Mouse (Mus musculus) lung, adult 2 months (tissue): ENCODE data around the gene Pkn1. TPM values are rescaled to one million over a fixed set of nuclear protein-coding genes. Genes with fewer than 3 reads are reported as not detected.

Experiments used
- DNase-seq: peaks from one replicate; pipeline ENCODE4 v3.0.0; 2022
- H3K4me1 ChIP-seq: fragments of 200-500 bp; 2 replicates; pipeline ENCODE4 v1.6.1; 2011; ENCODE audit warnings: low read length; ENCODE audit not compliant: control insufficient read depth, insufficient read depth
- H3K4me3 ChIP-seq: fragments of 200-500 bp; replicated peaks from 2 replicates; pipeline ENCODE3; 2011; ENCODE audit warnings: low read depth, mild to moderate bottlenecking, control low read depth, low read length; ENCODE audit errors: extremely low read depth
- CTCF ChIP-seq: fragments of 200-500 bp; IDR thresholded peaks from 2 replicates; pipeline ENCODE4 v1.5.1; 2011; ENCODE audit warnings: mild to moderate bottlenecking, low read length, control low read depth; ENCODE audit not compliant: insufficient read depth
- POLR2A ChIP-seq: fragments of 200-500 bp; IDR thresholded peaks from 2 replicates; pipeline ENCODE4 v1.6.1; 2011; ENCODE audit warnings: low read depth, mild to moderate bottlenecking, control low read depth, low read length, borderline replicate concordance; ENCODE audit errors: extremely low read depth
- WGBS: fragments of 180-500 bp; shearing (Covaris S2); methylation state at CpG from one replicate; pipeline ENCODE4 v1.1.7; 2018; 5-methylcytosine and 5-hydroxymethylcytosine counted together
- polyA plus RNA-seq: library from polyadenylated mRNA; depleted of rRNA; stranded (reverse); fragments of >200 nt; gene quantifications from 2 replicates; pipeline ENCODE4 v1.2.3, GENCODE M21; 2012

Gene Pkn1
- polyA plus RNA-seq, 1 experiment: 168 TPM

- peak; percentile 76 for DNase-seq
- WGBS: 26% methylated on average over 15 of the region's 15 CpGs
- peaks cover 9% of the 10 kb centered on the region for H3K4me1 ChIP-seq
- peak; percentile 83 for TF ChIP-seq CTCF
- TF ChIP-seq POLR2A: peak; percentile 19; the same call in 1 of the 2 replicates
- H3K4me3 ChIP-seq: no peak overlapping the region
These were observed 25.9 kb upstream of the Pkn1 start for GRCm38 (mm10) chr8:83724697-83725482.

DNA sequence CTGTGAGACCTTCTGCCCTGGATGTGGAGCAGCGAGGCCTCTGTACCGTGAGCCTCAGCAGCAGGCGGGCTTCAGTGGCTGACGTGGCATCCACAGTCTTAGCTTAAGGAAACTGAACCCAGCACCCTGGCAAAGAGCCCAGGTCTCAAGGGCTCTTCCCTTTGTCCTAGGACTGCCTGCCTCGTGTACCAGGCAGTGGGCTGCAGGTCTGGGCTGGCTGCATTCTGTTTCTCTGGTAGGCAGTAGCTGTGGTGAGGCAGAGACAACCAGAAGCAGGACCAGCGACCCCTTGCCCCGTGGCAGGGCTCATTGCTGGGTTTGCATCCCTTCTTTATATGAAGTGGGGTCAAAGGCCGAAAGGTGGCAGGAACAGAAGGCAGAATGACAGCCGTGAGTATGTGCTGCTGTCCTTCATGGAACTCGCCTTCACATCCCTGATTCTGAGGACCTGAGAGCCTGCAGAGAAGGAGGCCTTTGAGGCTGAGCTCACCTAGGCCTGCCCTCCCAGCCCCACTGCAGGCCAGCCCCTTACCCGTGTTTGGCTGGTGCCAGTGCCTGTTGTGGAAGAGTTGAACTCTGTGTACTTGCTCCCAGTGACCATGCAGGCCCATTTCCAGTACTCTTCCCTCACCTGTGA is 24.6 kb upstream of the Pkn1 start:
- H3K4me1 ChIP-seq: peaks cover 9% of the 10 kb centered on the region
- DNase-seq: no peak
- no peak overlapping the region for H3K4me3 ChIP-seq
- 50% methylated on average over 11 of the region's 11 CpGs for WGBS
- no peak for TF ChIP-seq CTCF
- TF ChIP-seq POLR2A: 0 out of 2 replicates have a peak, but pooled peaks have one; percentile 2

GRCm38 (mm10) chr8:83722631-83723030 is 23.7 kb upstream of the Pkn1 start:
- Histone ChIP-seq H3K4me3 (no peak overlapping the region), H3K4me1 (peaks cover 9% of the 10 kb centered on the region)
- WGBS: 80% methylated on average over 12 of the region's 12 CpGs
- no peak for DNase-seq
- TF ChIP-seq CTCF (no peak), POLR2A (no peak)

- TF ChIP-seq CTCF (no peak), POLR2A (peak; percentile 55; the same call in 1 of the 2 replicates)
- DNase-seq: peak; percentile 61
- WGBS: 51% methylated on average over 25 of the region's 25 CpGs
- no peak overlapping the region for H3K4me3 ChIP-seq
- H3K4me1 ChIP-seq: peaks cover 9% of the 10 kb centered on the region
These were observed 22.5 kb upstream of the Pkn1 start for GRCm38 (mm10) chr8:83721405-83722025.

DNA sequence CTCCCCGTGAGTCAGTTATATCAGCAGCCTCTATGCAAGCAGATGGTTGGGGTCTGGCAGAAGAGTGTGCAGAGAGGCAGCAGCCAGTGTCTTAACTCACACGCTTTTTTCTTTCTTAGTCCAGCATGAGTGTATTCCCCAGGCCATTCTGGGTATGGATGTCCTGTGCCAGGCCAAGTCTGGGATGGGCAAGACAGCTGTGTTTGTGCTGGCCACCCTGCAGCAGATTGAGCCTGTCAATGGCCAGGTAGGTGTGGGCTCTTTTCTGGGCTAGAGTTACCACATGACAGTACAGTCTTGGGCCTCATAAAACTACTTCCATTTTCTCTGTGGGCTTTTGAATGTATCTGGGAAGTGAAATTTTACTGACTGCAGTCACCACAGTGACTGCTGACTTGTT is 20.7 kb upstream of the Pkn1 start:
- WGBS: 75% methylated on average over 2 of the region's 2 CpGs
- no peak for DNase-seq
- no peak overlapping the region for H3K4me3 ChIP-seq
- TF ChIP-seq CTCF: no peak
- TF ChIP-seq POLR2A: peak; percentile 34; the same call in 1 of the 2 replicates
- peaks cover 9% of the 10 kb centered on the region; the same call in 1 of the 2 replicates for H3K4me1 ChIP-seq

- Histone ChIP-seq H3K4me1 (peaks cover 9% of the 10 kb centered on the region; the same call in 1 of the 2 replicates), H3K4me3 (no peak overlapping the region)
- no peak for DNase-seq
- WGBS: 44% methylated on average over 2 of the region's 2 CpGs
- TF ChIP-seq CTCF (no peak), POLR2A (peak; percentile 21; the same call in 1 of the 2 replicates)
These were observed 20.1 kb upstream of the Pkn1 start for GRCm38 (mm10) chr8:83719048-83719447.

DNA sequence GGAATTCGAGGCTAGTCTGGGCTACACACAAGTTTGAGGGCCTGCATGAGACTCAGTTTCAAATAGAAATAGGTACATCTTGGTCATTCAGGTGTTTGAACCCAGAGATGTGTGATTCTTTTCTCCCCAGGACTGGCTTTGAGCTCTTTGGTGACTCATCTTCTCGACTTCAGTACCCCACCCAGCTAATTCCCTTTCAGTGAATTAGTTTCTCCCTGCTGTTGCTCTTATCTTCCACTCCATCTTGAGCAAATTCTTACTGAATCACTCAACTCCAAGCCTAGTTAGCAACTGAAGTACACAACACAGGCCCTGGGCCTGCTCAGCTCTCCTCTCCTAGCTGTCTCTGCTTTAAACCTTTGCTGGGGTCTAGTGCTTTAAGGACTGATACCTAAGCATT is 17.6 kb upstream of the Pkn1 start:
- DNase-seq: no peak
- Histone ChIP-seq H3K4me3 (no peak overlapping the region), H3K4me1 (peaks cover 4% of the 10 kb centered on the region; the same call in 1 of the 2 replicates)
- no peak for TF ChIP-seq POLR2A
- TF ChIP-seq CTCF: no peak
- WGBS: 42% methylated on average over 2 of the region's 2 CpGs

DNA sequence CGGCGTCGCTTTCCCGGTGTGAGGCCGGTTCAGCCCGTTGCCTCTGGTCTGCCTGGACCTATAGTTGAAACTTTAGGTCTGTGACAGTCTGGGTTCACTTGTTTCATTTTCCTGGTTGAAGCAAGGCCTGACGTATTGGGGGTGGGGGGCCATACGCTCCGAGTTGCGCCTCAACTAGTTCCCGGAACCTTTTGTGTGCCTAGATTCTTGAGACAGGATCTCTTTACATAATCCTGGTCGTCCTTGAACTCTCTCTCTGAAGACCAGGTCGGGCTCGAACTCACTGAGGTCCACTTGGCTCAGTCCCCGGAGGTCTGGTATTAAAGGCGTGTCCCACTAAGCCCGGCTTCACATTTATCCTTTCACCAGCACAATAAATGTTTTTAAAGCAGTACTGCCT is 16.8 kb upstream of the Pkn1 start:
- TF ChIP-seq POLR2A (no peak), CTCF (no peak)
- Histone ChIP-seq H3K4me1 (peaks cover 4% of the 10 kb centered on the region; the same call in 1 of the 2 replicates), H3K4me3 (peak overlapping the region; percentile 72)
- under 1% methylated on average over 17 of the region's 17 CpGs for WGBS
- DNase-seq: no peak

DNA sequence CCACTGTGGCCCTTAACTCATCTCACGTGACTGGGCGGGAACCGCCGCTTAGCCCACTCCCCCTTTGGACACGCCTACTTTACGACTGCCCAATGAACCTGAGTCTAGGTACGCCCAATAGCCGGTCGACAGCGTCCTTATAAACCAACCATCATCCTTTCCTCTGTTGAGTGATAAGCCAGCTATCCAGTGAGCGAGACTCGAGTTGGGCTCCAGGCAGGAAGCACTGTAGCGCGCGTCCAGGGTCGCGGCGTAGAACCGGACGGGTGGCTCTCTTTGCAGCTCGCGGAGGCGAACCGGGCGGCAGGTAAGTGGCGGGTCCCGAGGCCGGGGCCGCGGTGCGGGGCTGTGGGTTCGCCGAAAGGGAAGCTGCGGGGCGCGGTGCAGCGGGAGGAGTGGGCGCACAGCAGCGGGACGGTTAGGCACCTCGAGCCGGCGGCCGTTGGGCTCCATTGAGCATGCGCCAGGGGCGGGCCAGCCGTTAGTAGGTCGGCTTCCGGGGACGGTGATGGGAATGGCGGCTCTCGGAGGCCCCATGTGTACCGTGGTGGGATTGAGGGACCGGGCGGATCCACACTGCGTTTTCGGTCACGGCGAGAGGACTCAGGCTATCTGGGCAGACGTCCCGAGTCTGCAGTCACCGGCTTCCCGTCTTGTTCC is 16.2 kb upstream of the Pkn1 start, which contains the start of gene Ddx39:
Gene Ddx39, plus strand, starts transcription at position 147 of the 660 bp plus-strand sequence.
- no peak for TF ChIP-seq CTCF
- TF ChIP-seq POLR2A: peak; percentile 73; the same call in 1 of the 2 replicates
- peaks cover 4% of the 10 kb centered on the region; the same call in 1 of the 2 replicates for H3K4me1 ChIP-seq
- WGBS: under 1% methylated on average over 63 of the region's 63 CpGs

More for the DNA sequence above, 16.2 kb upstream of the Pkn1 start, which contains the start of gene Ddx39:
- DNase-seq: peak; percentile 97
- peak within 1 kb of the TSS; percentile 72 for H3K4me3 ChIP-seq
